Mouse (Mus musculus) skeletal muscle tissue, adult 2 months (tissue): Measurements from ENCODE around the gene Rab12.
"Not testable (repeated sequence)": the region's sequence is repeated elsewhere in the genome, so short reads cannot be mapped to it uniquely, and the experiment has no call there.

ENCODE experiments used
- DNase-seq: peaks from one replicate; pipeline ENCODE4 v3.0.0-alpha.2; 2012; ENCODE audit warnings: low read depth, low spot score

Rab12 gene

DNA sequence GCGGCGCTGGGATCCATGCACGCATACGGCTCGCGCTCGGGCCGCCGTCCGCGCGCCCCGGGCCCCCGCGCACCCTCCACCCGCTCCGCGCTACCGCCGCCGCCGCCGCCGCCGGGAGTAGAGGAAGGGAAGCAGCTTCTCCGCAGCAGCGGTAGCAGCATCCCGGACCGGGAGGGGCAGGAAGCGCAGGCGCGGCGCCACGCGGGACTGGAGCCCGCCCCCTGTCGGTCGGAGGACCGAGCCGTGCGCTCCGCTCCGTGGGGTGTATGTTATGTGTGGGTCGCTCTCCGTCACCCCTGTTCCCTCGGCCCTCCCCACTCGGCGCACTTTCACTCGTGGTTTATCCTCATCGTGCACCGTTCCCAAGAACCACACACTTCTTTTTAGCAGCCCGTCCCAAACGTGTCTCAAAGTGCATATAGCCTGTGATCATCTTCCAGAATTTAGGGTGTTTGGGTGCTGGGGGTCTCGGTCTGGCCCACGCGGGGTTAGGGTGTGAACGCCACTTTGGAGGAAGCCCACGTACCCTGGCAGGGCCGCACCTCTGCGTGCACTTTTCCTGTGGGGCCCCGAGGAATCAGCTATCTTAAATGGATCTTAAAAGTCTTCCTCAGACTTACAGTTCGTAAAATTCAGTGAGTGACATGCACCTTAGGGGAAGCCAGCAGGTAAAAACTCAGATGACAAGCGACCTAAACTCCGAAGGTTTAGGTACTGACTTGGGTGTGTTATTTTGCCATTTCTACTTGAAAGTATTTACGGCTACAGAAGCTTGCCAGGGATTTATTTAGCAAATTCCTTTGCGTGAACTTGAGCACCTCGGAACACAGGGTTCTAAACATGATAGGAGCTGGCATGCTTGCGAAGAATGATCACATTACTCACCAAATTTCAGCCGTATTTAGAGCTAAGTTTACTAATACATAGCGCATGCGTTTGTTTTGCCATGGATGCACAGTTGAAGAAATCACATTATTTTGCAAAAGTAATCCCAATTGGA, at the start of gene Rab12:
Rab12 (minus strand) TSS at position 176 of the 1,000 bp plus-strand sequence.
- peak; percentile 83 for DNase-seq

DNA sequence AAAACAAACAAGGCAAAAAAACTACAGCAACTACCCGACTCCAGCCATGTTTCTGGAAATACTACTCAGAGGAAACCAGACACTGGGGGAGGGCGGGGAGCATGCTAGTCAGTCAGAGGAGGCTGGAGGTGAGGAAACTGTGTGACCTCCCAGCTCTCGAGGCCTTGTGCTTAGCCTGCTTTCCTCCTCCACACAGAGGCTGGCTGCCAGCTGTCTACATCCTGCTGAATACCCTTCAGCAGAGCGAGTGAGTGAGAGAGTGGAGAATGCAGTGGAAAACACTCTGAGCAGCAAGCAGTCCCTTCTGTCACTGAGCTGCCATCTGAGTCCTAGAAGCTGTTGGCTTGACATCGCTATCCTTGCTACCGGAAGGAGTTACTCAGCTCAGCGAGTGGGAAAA, 44.7 kb upstream of the Rab12 start:
- no peak for DNase-seq

- no peak for DNase-seq
These were observed 44.0 kb upstream of the Rab12 start for GRCm38 (mm10) chr17:66563551-66563950.

DNA sequence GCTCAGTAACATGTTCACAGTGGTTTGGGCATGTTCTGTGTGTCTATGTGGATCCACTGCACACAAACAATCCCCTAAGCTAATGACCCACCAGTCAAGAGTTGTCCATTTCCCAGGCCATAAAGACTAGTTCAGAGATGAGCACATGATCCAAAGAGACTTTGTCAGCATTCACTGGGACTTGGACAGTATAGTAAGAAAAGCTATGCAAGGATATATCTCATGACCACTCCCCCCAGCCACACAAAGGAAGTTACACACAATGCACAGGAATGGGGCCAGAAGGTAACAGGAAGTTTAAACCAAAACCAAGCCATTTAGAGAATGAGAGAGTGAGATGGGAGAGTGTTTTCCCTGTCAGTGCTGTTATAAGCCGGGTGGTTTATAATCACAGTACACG, 41.9 kb upstream of the Rab12 start:
- DNase-seq: no peak

- DNase-seq: no peak
These were observed 39.1 kb upstream of the Rab12 start for GRCm38 (mm10) chr17:66558404-66559317.

GRCm38 (mm10) chr17:66552690-66553089, 33.2 kb upstream of the Rab12 start:
- DNase-seq: no peak

- DNase-seq: no peak
These were observed 31.0 kb upstream of the Rab12 start for GRCm38 (mm10) chr17:66550486-66550885.

DNA sequence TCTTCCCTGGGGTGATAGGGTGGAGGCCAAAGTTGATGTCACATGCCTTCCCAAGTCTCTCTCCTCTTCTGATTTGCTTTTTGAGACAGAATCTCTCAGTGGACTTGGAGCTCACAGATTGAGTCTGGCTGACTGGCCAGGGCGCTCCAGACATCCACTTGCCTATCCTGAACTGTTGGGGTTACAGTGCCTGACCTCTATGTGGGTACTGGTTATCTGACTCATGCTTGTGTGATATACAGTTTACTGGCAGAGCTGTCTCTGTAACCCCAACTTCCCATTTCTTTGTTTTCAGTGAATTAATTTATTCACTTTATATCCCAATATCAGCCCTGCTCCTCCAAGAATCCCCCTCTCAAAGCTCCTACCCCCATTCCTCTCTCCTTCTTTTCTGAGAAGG, 12.8 kb upstream of the Rab12 start:
- no peak for DNase-seq

DNA sequence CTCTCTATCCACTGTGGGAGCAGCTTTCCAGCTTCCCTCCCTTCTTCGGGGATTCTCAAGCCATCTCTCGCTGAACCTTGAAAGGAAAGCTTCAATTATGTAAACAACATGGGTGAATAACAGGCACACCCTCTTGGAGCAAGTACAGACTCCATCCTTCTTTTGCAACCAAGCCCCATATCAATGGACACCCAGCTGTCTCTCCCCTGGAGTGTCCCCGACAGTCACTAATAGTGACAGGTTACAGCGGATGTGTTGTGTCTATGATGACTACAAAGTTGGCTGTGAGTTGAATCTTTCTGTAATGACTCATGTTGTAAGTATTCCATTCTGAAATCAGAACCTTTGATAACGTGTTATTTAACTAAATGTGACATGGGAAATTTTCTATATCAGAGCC, 3.9 kb upstream of the Rab12 start:
- DNase-seq: no peak

GRCm38 (mm10) chr17:66522631-66523030, 3.1 kb upstream of the Rab12 start:
- not testable (repeated sequence) for DNase-seq

DNA sequence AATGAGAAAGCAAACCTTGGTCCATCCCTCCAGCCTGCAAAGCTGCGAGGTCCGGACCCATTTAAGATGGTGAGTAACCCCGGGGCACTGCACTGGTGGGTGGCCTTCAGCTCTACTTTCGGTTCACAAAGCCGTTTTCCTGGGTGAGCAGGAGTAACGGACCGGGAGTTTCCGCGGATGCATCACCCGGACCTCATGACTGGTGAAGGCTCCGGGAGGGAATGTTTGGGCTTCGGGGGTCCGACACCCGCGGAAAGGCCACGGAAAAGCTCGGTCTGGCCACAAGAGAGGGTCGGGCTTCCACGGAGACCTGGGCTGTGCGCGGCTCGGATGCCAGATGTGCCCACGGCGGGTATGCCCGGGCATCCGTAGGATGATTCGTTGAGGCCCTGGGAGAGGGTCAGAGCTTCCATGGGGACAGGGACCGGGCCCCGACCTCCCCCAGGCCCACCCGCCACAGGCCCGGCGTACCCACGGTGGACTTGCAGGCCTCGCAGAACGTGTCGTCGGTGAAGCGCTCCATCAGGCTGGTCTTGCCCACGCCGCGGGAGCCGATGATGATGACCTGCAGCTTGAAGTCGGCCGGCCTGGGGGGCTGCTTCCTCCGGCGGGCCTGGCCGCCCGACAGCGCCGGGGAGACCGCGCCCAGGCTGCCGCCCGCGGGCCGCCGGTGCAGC, 514 bp downstream of the Rab12 start:
- no peak for DNase-seq

GRCm38 (mm10) chr17:66516953-66517352, 2.6 kb downstream of the Rab12 start:
- DNase-seq: no peak

DNA sequence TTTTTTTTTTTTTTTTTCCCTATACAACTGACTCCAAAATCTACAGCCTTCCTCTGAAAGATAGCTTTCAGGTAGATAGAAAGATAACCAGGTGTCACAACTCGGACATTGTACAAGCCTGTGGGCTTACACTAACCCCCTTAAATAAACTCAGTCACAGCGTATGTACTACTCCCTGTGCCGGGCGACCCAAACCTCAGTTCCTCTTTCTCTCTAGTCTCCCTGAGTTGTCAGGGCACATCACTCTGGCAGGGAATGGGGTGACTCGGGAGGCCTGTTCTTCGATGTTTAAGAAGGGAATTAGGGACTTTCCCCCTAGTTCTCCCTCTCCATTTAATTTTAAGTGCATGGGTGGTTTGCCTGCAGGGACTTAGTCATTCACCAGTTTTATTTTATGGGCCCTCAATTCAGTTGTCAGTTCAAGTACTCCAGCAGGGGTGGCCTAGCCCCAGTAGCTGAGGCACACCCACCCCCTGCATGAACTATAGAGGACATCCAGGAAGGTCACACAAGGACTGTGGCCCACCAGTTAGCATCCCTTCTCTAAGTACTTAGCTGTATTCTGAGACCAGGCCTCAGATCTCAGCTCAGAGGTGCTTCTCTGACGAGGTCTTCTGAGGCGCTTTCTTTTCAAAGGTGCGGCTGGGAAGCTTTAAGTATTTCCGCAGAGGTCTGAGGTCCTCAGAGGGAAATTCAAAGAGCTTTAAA, 5.1 kb downstream of the Rab12 start:
- no peak for DNase-seq

DNA sequence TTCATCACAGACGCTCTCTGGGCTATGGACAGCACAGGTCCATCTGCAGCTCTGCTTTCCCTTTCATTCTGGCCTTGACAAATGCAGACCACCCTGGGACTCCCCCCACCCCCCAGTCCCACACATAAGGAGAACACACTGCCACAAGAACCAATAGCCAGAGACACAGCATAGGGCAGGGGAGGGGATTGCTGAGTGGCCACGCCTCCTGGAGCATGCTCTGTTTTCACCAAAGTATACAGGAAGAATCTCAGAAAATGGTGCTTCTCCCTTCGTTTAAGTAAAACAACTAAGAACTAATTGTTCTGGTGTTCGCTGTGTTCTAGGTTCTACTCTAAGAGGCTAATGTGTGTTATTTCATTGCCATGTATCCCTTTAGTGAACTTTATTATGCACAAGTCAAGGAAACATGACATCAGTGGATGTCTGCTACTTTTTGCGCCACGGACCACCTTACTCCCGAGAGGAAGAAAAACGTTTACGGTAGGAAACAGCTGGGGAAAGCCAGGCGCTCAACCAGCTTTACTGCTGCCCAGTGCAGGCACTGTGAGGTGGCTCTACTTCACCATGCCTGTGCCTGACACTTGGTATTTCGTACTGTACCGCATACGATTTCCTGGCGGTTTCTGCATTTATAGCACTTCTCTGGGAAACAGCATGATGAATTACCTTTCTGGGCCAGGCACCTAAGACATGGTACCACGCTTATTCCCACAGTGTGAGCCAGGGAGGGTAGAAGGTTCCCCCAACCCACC, 7.2 kb downstream of the Rab12 start:
- DNase-seq: no peak

- DNase-seq: no peak
These were observed 9.3 kb downstream of the Rab12 start for GRCm38 (mm10) chr17:66510221-66510683.

DNA sequence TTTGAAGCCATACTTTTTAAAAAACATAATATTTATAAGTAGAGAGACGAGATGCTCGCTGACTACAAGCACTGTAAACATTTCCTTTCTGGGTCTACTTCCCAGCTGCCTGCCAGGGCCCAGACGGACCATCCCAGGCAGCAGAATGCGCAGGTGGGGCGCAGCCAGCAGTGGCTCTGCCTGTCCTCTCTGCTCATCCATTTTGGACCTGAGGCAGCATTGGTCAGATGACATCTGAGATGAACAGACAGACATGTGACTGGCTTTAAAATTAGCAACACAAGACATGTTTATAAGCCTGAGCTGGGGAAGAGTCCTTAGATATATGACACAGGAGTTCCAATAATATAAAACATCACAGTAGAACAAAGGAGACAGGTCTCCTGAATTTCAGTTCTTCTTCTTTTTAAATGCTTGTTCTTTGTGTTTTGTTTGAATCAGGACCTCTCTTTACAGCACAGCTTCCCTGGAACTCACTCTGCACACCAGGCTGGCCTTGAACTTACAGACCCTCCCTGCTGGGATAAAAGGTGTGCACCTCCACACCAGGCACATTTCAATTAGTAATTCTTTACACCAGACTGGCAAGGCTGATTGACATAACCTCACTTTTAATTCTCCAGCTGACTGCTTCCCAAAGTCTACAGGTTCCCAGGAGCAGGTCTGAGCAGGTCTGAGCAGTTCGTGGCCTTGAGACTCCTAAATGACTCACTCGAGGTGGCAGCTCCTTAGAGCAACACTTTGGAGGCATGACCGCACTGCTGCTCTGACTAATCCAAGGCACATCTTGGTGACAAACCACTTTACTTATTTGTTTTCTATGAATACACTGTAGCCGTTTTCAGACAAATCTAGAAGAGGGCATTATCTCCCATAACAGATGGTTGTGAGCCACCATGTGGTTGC, 12.2 kb downstream of the Rab12 start:
- peak; percentile 86 for DNase-seq

- peak; percentile 78 for DNase-seq
These were observed 14.6 kb downstream of the Rab12 start for GRCm38 (mm10) chr17:66504964-66505363.

- DNase-seq: no peak
These were observed 15.3 kb downstream of the Rab12 start for GRCm38 (mm10) chr17:66504248-66504647.

GRCm38 (mm10) chr17:66503466-66503865, 16.1 kb downstream of the Rab12 start:
- no peak for DNase-seq
